Mouse (Mus musculus) ES-Bruce4 (cell line): Measurements from ENCODE around the gene Sh3bp2.

Experiments
- CTCF ChIP-seq: IDR thresholded peaks from one replicate; pipeline ENCODE4 v1.8.1; 2011; ENCODE audit warnings: low read depth, low read length
- EP300 ChIP-seq: IDR thresholded peaks from 2 replicates; pipeline ENCODE4 v1.6.1; 2011; ENCODE audit warnings: low read depth, low read length; ENCODE audit not compliant: insufficient read depth
- POLR2A ChIP-seq: IDR thresholded peaks from one replicate; pipeline ENCODE4 v1.8.1; 2011; ENCODE audit warnings: low read length; ENCODE audit not compliant: insufficient read depth

DNA sequence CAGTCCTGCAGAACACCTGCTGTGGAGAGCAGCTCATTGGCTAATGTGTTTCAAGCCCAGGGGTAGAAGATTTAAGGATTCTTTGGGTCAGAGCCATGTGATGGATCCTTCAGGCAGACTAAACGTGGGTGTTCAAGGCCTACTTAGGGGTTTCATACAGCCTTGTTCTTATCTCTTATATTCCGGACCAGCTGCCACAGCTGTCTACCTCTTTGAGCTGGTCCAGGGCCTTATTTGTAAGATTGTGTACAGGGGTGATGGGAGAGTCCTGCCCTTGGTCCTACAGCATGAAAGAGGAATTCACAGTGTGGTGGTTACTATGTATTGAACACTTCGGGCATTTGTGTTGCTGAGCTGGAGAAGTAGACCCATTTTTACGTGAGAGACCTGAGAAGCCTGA, 38.7 kb downstream of the Sh3bp2 start:
- no peak for TF ChIP-seq CTCF
- no peak for TF ChIP-seq POLR2A
- TF ChIP-seq EP300, result no peak
